Mouse (Mus musculus) gonadal fat pad, adult 2 months (tissue): Measurements from ENCODE around the gene Dock1. TPM values are rescaled to one million over a fixed set of nuclear protein-coding genes. Genes with fewer than 3 reads are reported as not detected.

Experiments
- DNase-seq: peaks from one replicate; pipeline ENCODE4 v3.0.0-alpha.2; 2012; ENCODE audit warnings: low read depth
- polyA plus RNA-seq: library from polyadenylated mRNA; depleted of rRNA; stranded (reverse); fragments of >200 nt; gene quantifications from 2 replicates; pipeline ENCODE4 v1.2.3, GENCODE M21; 2012

Dock1 gene
- polyA plus RNA-seq, 1 experiment = 13.0 TPM

GRCm38 (mm10) chr7:134695431-134695830, 25.0 kb downstream of the Dock1 start:
- no peak for DNase-seq

- DNase-seq = no peak
Observed at GRCm38 (mm10) chr7:134696126-134696979, 25.9 kb downstream of the Dock1 start.

- no peak for DNase-seq
Observed at GRCm38 (mm10) chr7:134697479-134697878, 27.0 kb downstream of the Dock1 start.

- no peak for DNase-seq
Observed at GRCm38 (mm10) chr7:134698246-134698645, 27.8 kb downstream of the Dock1 start.

GRCm38 (mm10) chr7:134700001-134700400, 29.5 kb downstream of the Dock1 start:
- no peak for DNase-seq

- DNase-seq = no peak
Observed at GRCm38 (mm10) chr7:134702481-134702880, 32.0 kb downstream of the Dock1 start.

GRCm38 (mm10) chr7:134703704-134704103, 33.2 kb downstream of the Dock1 start:
- no peak for DNase-seq

GRCm38 (mm10) chr7:134709226-134709853, 38.9 kb downstream of the Dock1 start:
- no peak for DNase-seq

GRCm38 (mm10) chr7:134711576-134711975, 41.1 kb downstream of the Dock1 start:
- DNase-seq = no peak

GRCm38 (mm10) chr7:134719406-134719805, 49.0 kb downstream of the Dock1 start:
- no peak for DNase-seq

- no peak for DNase-seq
Observed at GRCm38 (mm10) chr7:134722361-134722760, 51.9 kb downstream of the Dock1 start.

GRCm38 (mm10) chr7:134722955-134723354, 52.5 kb downstream of the Dock1 start:
- no peak for DNase-seq

GRCm38 (mm10) chr7:134723509-134723908, 53.1 kb downstream of the Dock1 start:
- DNase-seq = no peak

GRCm38 (mm10) chr7:134724841-134725240, 54.4 kb downstream of the Dock1 start:
- no peak for DNase-seq

GRCm38 (mm10) chr7:134725551-134726529, 55.4 kb downstream of the Dock1 start:
- DNase-seq = no peak

- no peak for DNase-seq
Observed at GRCm38 (mm10) chr7:134726530-134727258, 56.2 kb downstream of the Dock1 start.

- DNase-seq = no peak
Observed at GRCm38 (mm10) chr7:134729348-134729747, 58.9 kb downstream of the Dock1 start.

GRCm38 (mm10) chr7:134730406-134731126, 60.1 kb downstream of the Dock1 start:
- DNase-seq = no peak

GRCm38 (mm10) chr7:134747059-134747458, 76.6 kb downstream of the Dock1 start:
- DNase-seq = no peak

GRCm38 (mm10) chr7:134748376-134748775, 77.9 kb downstream of the Dock1 start:
- DNase-seq = no peak

GRCm38 (mm10) chr7:134749613-134750012, 79.2 kb downstream of the Dock1 start:
- no peak for DNase-seq
